1 mouse cellular context compared by ENCODE assay signal in the genomic region with DNA sequence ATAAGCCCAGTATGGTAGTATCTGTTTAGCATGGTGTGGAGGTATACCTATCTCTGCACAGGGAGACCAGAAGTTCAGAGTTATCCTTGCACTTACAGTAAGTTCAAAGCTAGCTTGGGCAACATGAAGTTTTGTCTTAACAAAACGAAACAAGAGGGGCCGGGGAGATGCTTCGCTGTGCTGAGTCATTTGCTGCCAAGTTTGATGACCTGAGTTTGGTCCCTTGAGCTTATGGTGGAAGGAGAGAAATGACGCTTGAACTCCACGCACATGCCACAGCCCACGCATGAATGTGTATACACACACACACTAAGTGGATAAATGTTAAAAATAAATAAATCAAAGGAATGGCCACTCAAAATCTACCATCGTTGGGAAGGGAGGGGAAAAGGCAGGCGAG.
A peak's percentile ranks its signal among the peaks of the same experiment; 100 is the strongest.
TF ChIP-seq lines count a peak whose summit lies in the region.

No protein-coding gene starts in this region.

TF ChIP-seq in CH12.LX, 34 proteins besides CTCF, POLR2A, EP300 and RAD21 (continued from another document):
- TF ChIP-seq TBP (conservative IDR thresholded peaks at IDR 0.05; ENCODE audit: low read depth, low read length) (no peak), MAFK (IDR thresholded peaks at IDR 0.05; ENCODE audit: insufficient replicate concordance, low read length) (peak; percentile 88), ELF1 (IDR thresholded peaks at IDR 0.05; ENCODE audit: low read depth, low read length) (no peak), ZC3H11A (IDR thresholded peaks at IDR 0.05; ENCODE audit: low read depth, low read length) (no peak), MAX (IDR thresholded peaks at IDR 0.05; ENCODE audit: low read length) (peak; percentile 74), POLR2AphosphoS2 (IDR thresholded peaks at IDR 0.05; ENCODE audit: low read depth, low read length) (no peak), PAX5 (IDR thresholded peaks at IDR 0.05; ENCODE audit: low read length) (no peak), CHD1 (IDR thresholded peaks at IDR 0.05; ENCODE audit: low read depth, low read length) (0 out of 2 replicates have a peak, but pooled peaks have one; percentile 89), MAZ (IDR thresholded peaks at IDR 0.05; ENCODE audit: low read depth, low read length) (peak; percentile 56; the same call in 1 of the 2 replicates), ETS1 (conservative IDR thresholded peaks at IDR 0.05; ENCODE audit: low read depth, low read length) (peak; percentile 84), SIN3A (IDR thresholded peaks at IDR 0.05; ENCODE audit: low read length) (peak; percentile 86), ZNF384 (IDR thresholded peaks at IDR 0.05; ENCODE audit: low read depth, low read length) (peak; percentile 30; the same call in 1 of the 2 replicates), CHD2 (IDR thresholded peaks at IDR 0.05; ENCODE audit: low read length) (peak; percentile 59; the same call in 1 of the 2 replicates), KAT2A (IDR thresholded peaks at IDR 0.05; ENCODE audit: insufficient replicate concordance, low read length) (0 out of 2 replicates have a peak, but pooled peaks have one; percentile 31), TCF12 (IDR thresholded peaks at IDR 0.05; ENCODE audit: low read depth, low read length) (peak; percentile 80), USF1 (IDR thresholded peaks at IDR 0.05; ENCODE audit: low read depth, low read length) (no peak), USF2 (conservative IDR thresholded peaks at IDR 0.05; ENCODE audit: low read depth, low read length) (no peak), JUND (conservative IDR thresholded peaks at IDR 0.05; ENCODE audit: low read depth, low read length) (peak; percentile 89), MXI1 (IDR thresholded peaks at IDR 0.05; ENCODE audit: low read depth, low read length) (peak; percentile 86)
